Mouse (Mus musculus): ENCODE measurements around the gene Ppara. TPM values are rescaled to one million over a fixed set of nuclear protein-coding genes. Genes with fewer than 3 reads are reported as not detected.

Gene Ppara
- polyA plus RNA-seq, 1 experiment from 2014 or later, result 1.5 TPM

- 95% methylated on average over 6 of the region's 6 CpGs for whole genome bisulfite sequencing
- no peak for ATAC-seq (ENCODE audit: low FRiP score)
- no peaks in the 10 kb centered on the region for H3K9me3 ChIP-seq (replicated peaks)
- no peak overlapping the region for H3K9ac ChIP-seq (replicated peaks)
- H3K36me3 ChIP-seq, result no peaks in the 10 kb centered on the region
- no peak overlapping the region for H3K4me3 ChIP-seq (replicated peaks)
- no peaks in the 10 kb centered on the region for H3K4me1 ChIP-seq
- H3K27me3 ChIP-seq (replicated peaks), result no peaks in the 10 kb centered on the region
- no peak overlapping the region for H3K4me2 ChIP-seq
- H3K27ac ChIP-seq (replicated peaks), result no peak overlapping the region
Observed at GRCm38 (mm10) chr15:85787482-85787881, 52.7 kb downstream of the Ppara start.

- Histone ChIP-seq H3K4me2 (no peak overlapping the region), H3K27me3 (replicated peaks) (no peaks in the 10 kb centered on the region), H3K9me3 (replicated peaks) (no peaks in the 10 kb centered on the region), H3K4me3 (replicated peaks) (no peak overlapping the region), H3K36me3 (no peaks in the 10 kb centered on the region), H3K9ac (replicated peaks) (no peak overlapping the region), H3K4me1 (no peaks in the 10 kb centered on the region), H3K27ac (replicated peaks) (no peak overlapping the region)
- 90% methylated on average over 4 of the region's 4 CpGs for WGBS
- no peak for ATAC-seq (ENCODE audit: low FRiP score)
Observed at GRCm38 (mm10) chr15:85788051-85788450, 53.3 kb downstream of the Ppara start.

DNA sequence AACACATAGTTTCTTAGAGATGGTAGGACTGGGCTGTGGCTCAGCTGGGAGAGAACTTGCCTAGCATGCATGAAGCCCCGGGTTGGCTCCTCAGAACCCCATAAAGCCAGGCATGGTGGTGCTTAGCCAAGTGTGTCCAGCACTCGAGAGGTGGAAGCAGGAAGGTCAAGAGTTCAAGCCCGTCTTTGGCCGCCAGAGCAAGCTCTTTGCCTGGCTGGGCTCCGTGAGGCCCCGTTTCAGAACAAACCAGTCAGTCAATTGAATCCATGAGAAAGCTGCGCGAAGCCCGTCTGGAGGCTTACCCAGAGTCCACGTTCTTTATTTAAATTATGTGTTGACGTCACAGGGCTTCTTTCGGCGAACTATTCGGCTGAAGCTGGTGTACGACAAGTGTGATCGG is 53.9 kb downstream of the Ppara start:
- Histone ChIP-seq H3K27me3 (replicated peaks) (no peaks in the 10 kb centered on the region), H3K4me2 (no peak overlapping the region), H3K9ac (replicated peaks) (no peak overlapping the region), H3K27ac (replicated peaks) (no peak overlapping the region), H3K4me1 (no peaks in the 10 kb centered on the region), H3K4me3 (replicated peaks) (no peak overlapping the region), H3K9me3 (replicated peaks) (no peaks in the 10 kb centered on the region), H3K36me3 (no peaks in the 10 kb centered on the region)
- WGBS, result 76% methylated on average over 16 of the region's 16 CpGs
- no peak for ATAC-seq (ENCODE audit: low FRiP score)

DNA sequence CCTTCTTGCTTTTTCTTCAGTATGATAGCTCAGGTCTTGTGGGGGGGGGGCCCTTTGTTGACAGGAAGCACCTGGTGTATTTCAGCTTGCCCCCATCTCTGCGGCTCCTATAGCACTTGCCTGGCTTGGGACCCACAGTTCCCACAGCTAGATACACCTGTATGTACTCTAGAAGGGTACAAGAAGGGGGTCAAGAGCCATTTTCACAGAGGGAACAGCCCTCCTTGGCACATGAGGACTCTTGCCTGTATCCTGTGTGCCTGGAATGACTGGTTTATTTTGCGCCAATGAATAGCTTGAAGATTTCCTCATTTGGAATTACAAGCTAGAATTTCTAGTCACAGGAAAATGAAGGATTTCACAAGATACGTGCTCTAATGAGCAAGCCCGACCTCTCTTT is 56.7 kb downstream of the Ppara start:
- H3K9me3 ChIP-seq (replicated peaks), result no peaks in the 10 kb centered on the region
- no peak overlapping the region for H3K4me2 ChIP-seq
- no peak overlapping the region for H3K9ac ChIP-seq (replicated peaks)
- no peaks in the 10 kb centered on the region for H3K36me3 ChIP-seq
- no peak overlapping the region for H3K4me3 ChIP-seq (replicated peaks)
- no peak overlapping the region for H3K27ac ChIP-seq (replicated peaks)
- H3K27me3 ChIP-seq (replicated peaks), result no peaks in the 10 kb centered on the region
- ATAC-seq (ENCODE audit: low FRiP score), result no peak
- 93% methylated on average over 4 of the region's 4 CpGs for WGBS
- no peaks in the 10 kb centered on the region for H3K4me1 ChIP-seq

- Histone ChIP-seq H3K4me1 (no peaks in the 10 kb centered on the region), H3K27me3 (replicated peaks) (no peaks in the 10 kb centered on the region), H3K4me3 (replicated peaks) (no peak overlapping the region), H3K9ac (replicated peaks) (no peak overlapping the region), H3K9me3 (replicated peaks) (no peaks in the 10 kb centered on the region), H3K36me3 (no peaks in the 10 kb centered on the region), H3K4me2 (no peak overlapping the region), H3K27ac (replicated peaks) (no peak overlapping the region)
- ATAC-seq (ENCODE audit: low FRiP score), result no peak
- WGBS, result 82% methylated on average over 1 of the region's 1 CpGs
Observed at GRCm38 (mm10) chr15:85792819-85793218, 58.0 kb downstream of the Ppara start.

DNA sequence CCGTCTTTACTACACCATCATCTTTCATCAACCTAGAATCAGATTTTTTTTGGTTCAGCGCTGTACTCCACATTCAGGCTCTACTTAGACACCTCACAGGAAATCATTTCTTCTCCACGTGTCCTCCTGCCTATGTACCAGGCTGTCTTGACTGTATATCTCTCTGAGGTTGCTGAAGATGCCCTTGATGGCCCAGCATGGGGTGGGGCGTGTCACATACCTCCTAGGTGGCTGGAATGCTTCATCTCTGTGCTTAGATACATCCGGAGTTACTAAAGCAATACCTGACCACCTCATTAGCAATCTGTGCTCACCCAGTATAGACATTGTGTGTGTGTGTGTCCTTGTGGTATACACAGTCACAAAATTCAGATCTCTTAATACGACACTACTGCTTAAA is 60.7 kb downstream of the Ppara start:
- H3K27ac ChIP-seq (replicated peaks), result no peak overlapping the region
- H3K9me3 ChIP-seq (replicated peaks), result no peaks in the 10 kb centered on the region
- ATAC-seq (ENCODE audit: low FRiP score), result no peak
- no peaks in the 10 kb centered on the region for H3K4me1 ChIP-seq
- no peaks in the 10 kb centered on the region for H3K36me3 ChIP-seq
- WGBS, result 82% methylated on average over 6 of the region's 6 CpGs
- no peak overlapping the region for H3K4me2 ChIP-seq
- H3K9ac ChIP-seq (replicated peaks), result no peak overlapping the region
- no peak overlapping the region for H3K4me3 ChIP-seq (replicated peaks)
- H3K27me3 ChIP-seq (replicated peaks), result no peaks in the 10 kb centered on the region

DNA sequence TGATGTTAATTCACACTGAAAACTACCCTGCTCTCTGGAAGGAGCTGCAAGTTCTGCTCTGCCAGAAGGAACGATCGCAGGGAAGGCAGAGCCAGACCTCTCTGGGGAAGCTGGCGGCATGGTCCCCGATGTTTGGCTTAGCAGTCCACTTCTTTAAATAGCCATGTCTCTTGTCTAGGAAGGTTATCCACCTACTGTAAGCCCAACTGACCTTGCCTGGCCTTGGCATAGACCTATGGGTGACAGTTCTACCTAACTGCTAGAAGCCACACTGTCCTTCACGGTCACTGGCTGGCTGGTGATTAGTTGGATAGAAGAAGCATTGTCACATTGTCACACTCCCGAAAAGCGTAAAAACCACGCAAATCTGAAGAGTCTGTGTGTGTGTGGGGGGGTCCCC is 63.9 kb downstream of the Ppara start:
- Histone ChIP-seq H3K9me3 (replicated peaks) (no peaks in the 10 kb centered on the region), H3K27me3 (replicated peaks) (no peaks in the 10 kb centered on the region), H3K9ac (replicated peaks) (no peak overlapping the region), H3K4me3 (replicated peaks) (no peak overlapping the region), H3K4me1 (no peaks in the 10 kb centered on the region), H3K36me3 (no peaks in the 10 kb centered on the region), H3K4me2 (no peak overlapping the region), H3K27ac (replicated peaks) (no peak overlapping the region)
- 92% methylated on average over 8 of the region's 8 CpGs for WGBS
- no peak for ATAC-seq (ENCODE audit: low FRiP score)

GRCm38 (mm10) chr15:85802931-85803330 is 68.1 kb downstream of the Ppara start:
- H3K27me3 ChIP-seq (replicated peaks), result no peaks in the 10 kb centered on the region
- H3K27ac ChIP-seq (replicated peaks), result no peak overlapping the region
- no peak overlapping the region for H3K4me3 ChIP-seq (replicated peaks)
- no peak overlapping the region for H3K4me2 ChIP-seq
- H3K9ac ChIP-seq (replicated peaks), result no peak overlapping the region
- H3K9me3 ChIP-seq (replicated peaks), result no peaks in the 10 kb centered on the region
- no peak for ATAC-seq (ENCODE audit: low FRiP score)
- H3K36me3 ChIP-seq, result no peaks in the 10 kb centered on the region
- H3K4me1 ChIP-seq, result no peaks in the 10 kb centered on the region
- WGBS, result 85% methylated on average over 2 of the region's 2 CpGs

DNA sequence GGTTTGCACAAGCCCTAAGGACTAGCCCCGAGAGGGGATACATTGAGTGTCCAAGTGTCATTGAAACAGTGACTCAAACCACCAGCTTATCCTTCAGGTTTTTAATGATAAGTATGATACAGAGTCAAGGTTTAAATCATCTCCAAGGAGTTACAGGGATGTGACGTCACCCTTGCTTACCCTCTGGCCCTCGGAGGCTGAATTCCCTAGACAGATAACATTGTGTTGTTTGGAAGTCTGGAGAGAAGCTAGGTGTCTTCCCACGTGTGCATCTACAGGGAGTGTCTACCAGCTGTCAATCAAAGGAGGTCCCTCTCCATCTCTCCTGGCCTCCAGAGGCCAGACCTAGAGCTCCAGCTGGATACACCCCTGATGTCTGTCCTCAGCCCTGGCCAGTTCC is 72.1 kb downstream of the Ppara start:
- Histone ChIP-seq H3K9ac (replicated peaks) (no peak overlapping the region), H3K4me2 (no peak overlapping the region), H3K27me3 (replicated peaks) (no peaks in the 10 kb centered on the region), H3K36me3 (no peaks in the 10 kb centered on the region), H3K4me1 (peaks cover 10% of the 10 kb centered on the region), H3K9me3 (replicated peaks) (no peaks in the 10 kb centered on the region), H3K27ac (replicated peaks) (no peak overlapping the region), H3K4me3 (replicated peaks) (no peak overlapping the region)
- ATAC-seq (ENCODE audit: low FRiP score), result no peak
- 91% methylated on average over 4 of the region's 4 CpGs for WGBS

DNA sequence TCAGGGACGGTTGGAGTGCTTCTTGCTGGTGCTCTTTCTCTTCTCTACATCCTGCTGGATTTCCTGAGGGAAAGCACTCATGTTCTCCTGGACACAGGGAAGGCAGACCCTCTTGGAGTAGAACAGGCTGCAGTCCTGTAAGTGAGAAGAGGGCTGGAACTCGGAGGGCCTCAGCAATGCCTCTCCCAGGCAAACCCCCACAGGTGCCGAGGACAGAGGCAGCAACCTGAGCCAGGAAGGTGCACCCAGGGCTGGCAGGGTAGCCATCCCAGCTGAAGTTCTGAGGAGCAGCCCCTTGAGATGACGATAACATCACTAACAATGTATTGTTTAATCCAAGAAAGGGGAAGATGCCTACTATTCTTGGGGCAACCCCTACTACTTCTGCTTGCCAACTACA is 72.6 kb downstream of the Ppara start:
- no peak for ATAC-seq (ENCODE audit: low FRiP score)
- H3K9ac ChIP-seq (replicated peaks), result no peak overlapping the region
- no peaks in the 10 kb centered on the region for H3K9me3 ChIP-seq (replicated peaks)
- H3K36me3 ChIP-seq, result no peaks in the 10 kb centered on the region
- H3K27me3 ChIP-seq (replicated peaks), result no peaks in the 10 kb centered on the region
- no peak overlapping the region for H3K27ac ChIP-seq (replicated peaks)
- H3K4me3 ChIP-seq (replicated peaks), result no peak overlapping the region
- H3K4me2 ChIP-seq, result no peak overlapping the region
- WGBS, result 85% methylated on average over 4 of the region's 4 CpGs
- peaks cover 16% of the 10 kb centered on the region for H3K4me1 ChIP-seq

- Histone ChIP-seq H3K4me1 (peaks cover 17% of the 10 kb centered on the region), H3K27ac (replicated peaks) (no peak overlapping the region), H3K9me3 (replicated peaks) (no peaks in the 10 kb centered on the region), H3K36me3 (no peaks in the 10 kb centered on the region), H3K4me2 (no peak overlapping the region), H3K27me3 (replicated peaks) (no peaks in the 10 kb centered on the region), H3K4me3 (replicated peaks) (no peak overlapping the region), H3K9ac (replicated peaks) (no peak overlapping the region)
- 87% methylated on average over 6 of the region's 6 CpGs for WGBS
- no peak for ATAC-seq (ENCODE audit: low FRiP score)
Observed at GRCm38 (mm10) chr15:85808031-85808430, 73.2 kb downstream of the Ppara start.

- no peaks in the 10 kb centered on the region for H3K27me3 ChIP-seq (replicated peaks)
- 62% methylated on average over 8 of the region's 8 CpGs for WGBS
- no peak overlapping the region for H3K4me2 ChIP-seq
- H3K27ac ChIP-seq (replicated peaks), result no peak overlapping the region
- no peaks in the 10 kb centered on the region for H3K9me3 ChIP-seq (replicated peaks)
- no peaks in the 10 kb centered on the region for H3K36me3 ChIP-seq
- ATAC-seq (ENCODE audit: low FRiP score), result no peak
- H3K4me3 ChIP-seq (replicated peaks), result no peak overlapping the region
- H3K9ac ChIP-seq (replicated peaks), result no peak overlapping the region
- peaks cover 17% of the 10 kb centered on the region for H3K4me1 ChIP-seq
Observed at GRCm38 (mm10) chr15:85808434-85808833, 73.7 kb downstream of the Ppara start.

DNA sequence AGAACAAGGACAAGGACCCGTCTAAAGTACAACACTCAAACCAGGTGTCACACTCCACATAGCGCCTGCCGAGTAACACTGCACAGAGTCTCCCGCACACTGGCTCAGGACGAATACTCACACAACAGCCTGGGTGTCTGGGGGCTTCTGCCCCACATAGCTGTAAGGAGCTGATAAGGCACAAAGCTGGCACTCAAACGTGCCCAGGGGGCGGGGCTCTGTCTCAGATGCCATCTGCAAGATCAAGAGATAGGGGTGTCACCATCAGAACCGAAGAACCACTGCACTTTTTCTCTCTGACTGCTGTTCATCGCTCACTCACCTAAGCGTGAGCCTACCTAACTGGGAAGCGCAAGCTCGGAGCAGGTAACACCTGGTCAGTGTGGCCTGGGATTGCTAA is 74.3 kb downstream of the Ppara start:
- Histone ChIP-seq H3K9ac (replicated peaks) (no peak overlapping the region), H3K4me3 (replicated peaks) (no peak overlapping the region), H3K9me3 (replicated peaks) (no peaks in the 10 kb centered on the region), H3K36me3 (no peaks in the 10 kb centered on the region), H3K4me2 (no peak overlapping the region), H3K27ac (replicated peaks) (no peak overlapping the region), H3K4me1 (peaks cover 17% of the 10 kb centered on the region), H3K27me3 (replicated peaks) (no peaks in the 10 kb centered on the region)
- WGBS, result 91% methylated on average over 12 of the region's 12 CpGs
- no peak for ATAC-seq (ENCODE audit: low FRiP score)
